Mouse (Mus musculus): ENCODE data around the gene Rnf187. TPM values are rescaled to one million over a fixed set of nuclear protein-coding genes. Genes with fewer than 3 reads are reported as not detected.

The Rnf187 gene
- polyA plus RNA-seq, 1 experiment from 2014 or later: 213 TPM

DNA sequence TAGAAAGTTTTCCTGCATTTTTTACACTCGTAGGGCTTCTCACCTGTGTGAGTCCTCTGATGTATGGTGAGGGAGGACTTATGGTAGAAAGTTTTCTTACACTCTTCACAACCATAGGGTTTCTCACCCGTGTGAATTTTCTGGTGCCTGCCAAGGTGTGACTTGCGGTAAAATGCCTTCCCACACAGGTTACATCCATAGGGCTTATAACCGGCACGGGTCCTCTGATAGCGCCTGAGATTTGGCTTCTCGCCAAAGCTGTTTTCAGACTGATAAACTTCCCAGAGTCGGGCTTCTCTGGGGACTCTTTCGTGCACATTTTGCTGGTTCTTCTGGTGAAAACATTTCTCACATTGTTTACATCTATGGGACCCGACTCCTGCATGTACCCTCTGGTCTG is 48.2 kb downstream of the Rnf187 start:
- no peaks in the 10 kb centered on the region for H3K27me3 ChIP-seq (ENCODE audit: control insufficient read depth, insufficient read depth, low read length)
- ATAC-seq (ENCODE audit: insufficient number of reproducible peaks, insufficient read depth, low FRiP score, low read depth): no peak
- H3K4me3 ChIP-seq (ENCODE audit: control insufficient read depth in 1 of 2, insufficient read depth in 1 of 2, low read depth in 1 of 2, low read length in 2 of 2): no peak overlapping the region
- 74% methylated on average over 10 of the region's 10 CpGs for WGBS
- H3K9me3 ChIP-seq (ENCODE audit: control insufficient read depth, low read length): no peaks in the 10 kb centered on the region
- H3K36me3 ChIP-seq (ENCODE audit: control insufficient read depth, insufficient read depth, low read length): peaks cover 50% of the 10 kb centered on the region
- H3K4me2 ChIP-seq (ENCODE audit: low read length): no peak overlapping the region
- H3K4me1 ChIP-seq (ENCODE audit: control insufficient read depth in 2 of 2, insufficient read depth in 2 of 2, low read length in 2 of 2): no peaks in the 10 kb centered on the region
- no peak overlapping the region for H3K27ac ChIP-seq (replicated peaks in 1 of 2; ENCODE audit: control insufficient read depth in 1 of 2, insufficient read depth in 1 of 2, low read depth in 2 of 2, low read length in 2 of 2)
- H3K9ac ChIP-seq (ENCODE audit: low read length): no peak overlapping the region

- no peak overlapping the region for H3K4me3 ChIP-seq (ENCODE audit: control insufficient read depth in 1 of 2, insufficient read depth in 1 of 2, low read depth in 1 of 2, low read length in 2 of 2)
- 79% methylated on average over 8 of the region's 8 CpGs for WGBS
- no peak overlapping the region for H3K27ac ChIP-seq (replicated peaks in 1 of 2; ENCODE audit: control insufficient read depth in 1 of 2, insufficient read depth in 1 of 2, low read depth in 2 of 2, low read length in 2 of 2)
- H3K9me3 ChIP-seq (ENCODE audit: control insufficient read depth, low read length): no peaks in the 10 kb centered on the region
- ATAC-seq (ENCODE audit: insufficient number of reproducible peaks, insufficient read depth, low FRiP score, low read depth): no peak
- no peaks in the 10 kb centered on the region for H3K27me3 ChIP-seq (ENCODE audit: control insufficient read depth, insufficient read depth, low read length)
- no peaks in the 10 kb centered on the region for H3K4me1 ChIP-seq (ENCODE audit: control insufficient read depth in 2 of 2, insufficient read depth in 2 of 2, low read length in 2 of 2)
- H3K36me3 ChIP-seq (ENCODE audit: control insufficient read depth, insufficient read depth, low read length): peaks cover 37% of the 10 kb centered on the region
- no peak overlapping the region for H3K4me2 ChIP-seq (ENCODE audit: low read length)
- no peak overlapping the region for H3K9ac ChIP-seq (ENCODE audit: low read length)
Measured at GRCm38 (mm10) chr11:58883756-58884155, 55.0 kb downstream of the Rnf187 start.

Small RNA genes within 50 kb of the gene (microRNA-seq; reads per million reads assigned to microRNA genes)
- gene Gm44313: not detected

Other genes with a start within 250 kb of the Rnf187 start
- gene Olfr319, start 239.8 kb downstream of the Rnf187 start, polyA plus RNA-seq (2014; fragmentation: Nextera tagmentation; extraction: Ambion mirVana): not detected in 2 replicates
- not detected in 2 replicates for gene Olfr318, start 214.9 kb downstream of the Rnf187 start, polyA plus RNA-seq (2014; fragmentation: Nextera tagmentation; extraction: Ambion mirVana)
- not detected in 2 replicates for gene Olfr317, start 199.7 kb downstream of the Rnf187 start, polyA plus RNA-seq (2014; fragmentation: Nextera tagmentation; extraction: Ambion mirVana)
- not detected in 2 replicates for gene Olfr316, start 186.2 kb downstream of the Rnf187 start, polyA plus RNA-seq (2014; fragmentation: Nextera tagmentation; extraction: Ambion mirVana)
- gene Olfr315, start 165.7 kb downstream of the Rnf187 start, polyA plus RNA-seq (2014; fragmentation: Nextera tagmentation; extraction: Ambion mirVana): not detected in 2 replicates
- 0.07 TPM in 1 of 2 replicates, not detected in the other for gene Olfr314, start 156.0 kb downstream of the Rnf187 start, polyA plus RNA-seq (2014; fragmentation: Nextera tagmentation; extraction: Ambion mirVana)
- gene Fam183b, start 137.0 kb downstream of the Rnf187 start, polyA plus RNA-seq (2014; fragmentation: Nextera tagmentation; extraction: Ambion mirVana): 0.39 and 0.53 TPM in 2 replicates
- gene Olfr313, start 123.9 kb downstream of the Rnf187 start, polyA plus RNA-seq (2014; fragmentation: Nextera tagmentation; extraction: Ambion mirVana): 0.08 and 0.19 TPM in 2 replicates
- 0.20 and 0.27 TPM in 2 replicates for gene Olfr312, start 109.7 kb downstream of the Rnf187 start, polyA plus RNA-seq (2014; fragmentation: Nextera tagmentation; extraction: Ambion mirVana)
- 0.27 and 0.45 TPM in 2 replicates for gene Olfr311, start 99.7 kb downstream of the Rnf187 start, polyA plus RNA-seq (2014; fragmentation: Nextera tagmentation; extraction: Ambion mirVana)
- gene Gm12258, start 91.8 kb downstream of the Rnf187 start, polyA plus RNA-seq (2014; fragmentation: Nextera tagmentation; extraction: Ambion mirVana): 4.6 and 5.5 TPM in 2 replicates
- gene 2810021J22Rik, start 71.7 kb downstream of the Rnf187 start, polyA plus RNA-seq (2014; fragmentation: Nextera tagmentation; extraction: Ambion mirVana): 4.0 and 4.8 TPM in 2 replicates
- gene Zfp39, start 34.7 kb downstream of the Rnf187 start, polyA plus RNA-seq (2014; fragmentation: Nextera tagmentation; extraction: Ambion mirVana): 5.3 and 6.0 TPM in 2 replicates
- gene Btnl10, start 21.0 kb downstream of the Rnf187 start, polyA plus RNA-seq (2014; fragmentation: Nextera tagmentation; extraction: Ambion mirVana): 0.07 TPM in 1 of 2 replicates, not detected in the other
- gene Hist3h2ba, start 10.0 kb upstream of the Rnf187 start, polyA plus RNA-seq (2014; fragmentation: Nextera tagmentation; extraction: Ambion mirVana): 8.9 and 16.0 TPM in 2 replicates
- 34.0 and 40.8 TPM in 2 replicates for gene Hist3h2a, start 15.8 kb upstream of the Rnf187 start, polyA plus RNA-seq (2014; fragmentation: Nextera tagmentation; extraction: Ambion mirVana)
- gene Trim17, start 15.8 kb upstream of the Rnf187 start, polyA plus RNA-seq (2014; fragmentation: Nextera tagmentation; extraction: Ambion mirVana): 0.11 and 0.47 TPM in 2 replicates
- gene Trim11, start 39.2 kb upstream of the Rnf187 start, polyA plus RNA-seq (2014; fragmentation: Nextera tagmentation; extraction: Ambion mirVana): 33.4 and 36.1 TPM in 2 replicates
- 69.1 and 69.4 TPM in 2 replicates for gene Obscn, start 197.5 kb upstream of the Rnf187 start, polyA plus RNA-seq (2014; fragmentation: Nextera tagmentation; extraction: Ambion mirVana)
- 4.6 and 4.9 TPM in 2 replicates for gene Iba57, start 224.8 kb upstream of the Rnf187 start, polyA plus RNA-seq (2014; fragmentation: Nextera tagmentation; extraction: Ambion mirVana)
- gene Gjc2, start 244.3 kb upstream of the Rnf187 start, polyA plus RNA-seq (2014; fragmentation: Nextera tagmentation; extraction: Ambion mirVana): 0.23 and 0.39 TPM in 2 replicates

Data from heart, embryonic 14.5 days (tissue).